Mouse (Mus musculus): ENCODE data around the gene Ccdc70. TPM values are rescaled to one million over a fixed set of nuclear protein-coding genes. Genes with fewer than 3 reads are reported as not detected.
"Not testable (repeated sequence)": the region's sequence is repeated elsewhere in the genome, so short reads cannot be mapped to it uniquely, and the experiment has no call there.

The Ccdc70 gene
- not detected in 2 replicates for polyA plus RNA-seq (2016; fragmentation: Nextera tagmentation; extraction: Ambion mirVana)

- no peaks in the 10 kb centered on the region for H3K9me3 ChIP-seq
- no peaks in the 10 kb centered on the region for H3K36me3 ChIP-seq
- no peaks in the 10 kb centered on the region for H3K27me3 ChIP-seq
- no peak within 1 kb of the TSS for H3K4me2 ChIP-seq
- H3K9ac ChIP-seq (replicated peaks), result no peak within 1 kb of the TSS
- no peak for ATAC-seq (ENCODE audit: insufficient number of reproducible peaks, insufficient read depth, low FRiP score, low TSS enrichment, low read depth)
- H3K4me3 ChIP-seq (replicated peaks), result no peak within 1 kb of the TSS
- H3K27ac ChIP-seq, result no peak within 1 kb of the TSS
- WGBS, result 94% methylated on average over 3 of the region's 3 CpGs
- no peaks in the 10 kb centered on the region for H3K4me1 ChIP-seq (replicated peaks)
Observed at GRCm38 (mm10) chr8:21969475-21969874, at the start of gene Ccdc70. TSS of gene Ccdc70 (plus strand) at chr8:21969775.

DNA sequence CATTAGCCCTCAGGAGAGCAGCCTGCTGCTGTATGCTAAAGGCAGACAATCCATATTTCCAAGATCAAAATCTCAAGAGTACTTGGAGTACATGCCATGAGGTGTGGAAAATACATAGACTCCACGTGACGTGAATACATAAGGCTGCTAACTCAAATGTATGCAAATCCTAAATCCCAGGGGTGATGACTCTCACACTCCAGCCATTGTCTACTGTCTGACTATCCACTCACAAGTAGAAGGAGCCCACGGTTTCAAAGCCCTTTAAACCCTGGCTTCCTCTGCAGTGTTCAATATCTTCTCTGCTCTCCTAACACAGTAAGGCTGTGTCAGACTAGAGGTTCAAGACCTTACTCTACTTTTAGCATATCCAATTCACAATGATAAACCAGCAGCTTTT is 38.8 kb upstream of the Ccdc70 start:
- H3K36me3 ChIP-seq; H3K9ac ChIP-seq (replicated peaks); H3K4me3 ChIP-seq (replicated peaks); ATAC-seq (ENCODE audit: insufficient number of reproducible peaks, insufficient read depth, low FRiP score, low TSS enrichment, low read depth); H3K4me2 ChIP-seq; H3K4me1 ChIP-seq (replicated peaks); H3K27ac ChIP-seq; H3K27me3 ChIP-seq; H3K9me3 ChIP-seq: not testable (repeated sequence)
- WGBS, result 83% methylated on average over 3 of the region's 3 CpGs

GRCm38 (mm10) chr8:21932610-21933009 is 37.0 kb upstream of the Ccdc70 start, which contains the start of gene Defb15:
TSS of gene Defb15 (minus strand) at chr8:21932710.
- Histone ChIP-seq H3K4me2 (no peak within 1 kb of the TSS), H3K27me3 (no peaks in the 10 kb centered on the region), H3K9ac (replicated peaks) (no peak within 1 kb of the TSS), H3K4me3 (replicated peaks) (no peak within 1 kb of the TSS), H3K36me3 (no peaks in the 10 kb centered on the region), H3K4me1 (replicated peaks) (no peaks in the 10 kb centered on the region), H3K27ac (no peak within 1 kb of the TSS), H3K9me3 (no peaks in the 10 kb centered on the region)
- no peak for ATAC-seq (ENCODE audit: insufficient number of reproducible peaks, insufficient read depth, low FRiP score, low TSS enrichment, low read depth)
- WGBS, result 92% methylated on average over 6 of the region's 6 CpGs

DNA sequence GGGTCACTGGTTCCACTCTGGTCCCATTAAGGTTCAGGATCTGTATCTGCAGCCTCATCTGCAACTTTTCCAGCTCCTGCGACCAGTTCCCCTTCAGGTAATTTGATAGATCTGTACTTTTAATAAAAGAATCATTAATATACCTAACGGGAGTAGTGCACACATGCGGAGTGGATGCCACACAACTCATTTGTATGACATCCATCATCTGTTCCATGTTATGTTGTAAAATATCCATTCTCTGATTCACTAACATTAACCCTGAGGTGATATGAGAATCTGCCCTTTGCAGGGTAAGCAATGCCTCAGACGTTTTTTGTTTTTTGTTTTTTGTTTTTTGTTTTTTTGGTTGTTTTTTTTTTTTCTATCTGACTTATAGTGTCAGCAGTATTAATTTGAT is 31.5 kb upstream of the Ccdc70 start, which contains the start of gene Defb35:
Gene Defb35, plus strand, starts transcription at position 301 of the 400 bp plus-strand sequence.
- 85% methylated on average over 4 of the region's 4 CpGs for WGBS
- not testable (repeated sequence) for H3K27me3 ChIP-seq; H3K4me3 ChIP-seq (replicated peaks); H3K9ac ChIP-seq (replicated peaks); ATAC-seq (ENCODE audit: insufficient number of reproducible peaks, insufficient read depth, low FRiP score, low TSS enrichment, low read depth); H3K27ac ChIP-seq; H3K4me1 ChIP-seq (replicated peaks); H3K9me3 ChIP-seq; H3K36me3 ChIP-seq; H3K4me2 ChIP-seq

GRCm38 (mm10) chr8:21946462-21946861 is 23.1 kb upstream of the Ccdc70 start, which contains the start of gene Defb13:
TSS of gene Defb13 (plus strand) at chr8:21946762.
- no peaks in the 10 kb centered on the region for H3K27me3 ChIP-seq
- WGBS, result 83% methylated on average over 6 of the region's 6 CpGs
- H3K9me3 ChIP-seq, result no peaks in the 10 kb centered on the region
- ATAC-seq (ENCODE audit: insufficient number of reproducible peaks, insufficient read depth, low FRiP score, low TSS enrichment, low read depth), result no peak
- H3K9ac ChIP-seq (replicated peaks), result no peak within 1 kb of the TSS
- no peak within 1 kb of the TSS for H3K27ac ChIP-seq
- H3K4me2 ChIP-seq, result no peak within 1 kb of the TSS
- H3K36me3 ChIP-seq, result no peaks in the 10 kb centered on the region
- H3K4me1 ChIP-seq (replicated peaks), result no peaks in the 10 kb centered on the region
- no peak within 1 kb of the TSS for H3K4me3 ChIP-seq (replicated peaks)

DNA sequence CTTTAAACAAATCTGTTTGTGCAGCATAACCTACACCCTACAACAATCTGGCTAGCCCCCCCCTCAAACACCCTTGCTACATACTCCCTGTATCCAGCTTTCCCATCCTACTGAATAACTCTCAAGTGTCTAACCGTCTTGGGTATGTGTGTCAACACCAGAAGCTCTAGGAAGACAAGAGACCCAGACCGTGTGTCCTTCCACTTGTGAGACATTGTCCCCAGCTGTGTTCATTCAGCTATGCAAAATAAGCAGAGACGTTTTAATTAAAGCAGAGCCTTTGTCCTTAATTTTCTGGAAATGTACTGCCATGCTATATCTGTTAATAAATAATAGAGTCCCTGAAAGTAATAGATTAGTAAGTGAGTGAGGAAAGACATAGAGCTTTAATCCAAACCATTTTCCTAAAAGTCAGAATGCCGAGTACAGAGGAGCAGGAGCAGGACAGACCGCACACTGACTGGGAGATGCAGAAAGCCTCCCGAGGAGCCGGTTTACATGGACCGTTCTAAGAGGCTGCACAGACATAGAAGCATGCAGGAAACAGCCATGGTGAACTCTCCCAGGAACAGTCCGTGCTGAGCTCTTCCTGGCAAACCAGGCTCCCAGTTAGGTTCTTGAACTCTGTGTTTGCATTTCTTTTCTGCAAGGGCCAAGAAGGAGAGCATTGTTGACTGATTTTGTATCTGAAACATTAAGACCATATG is 22.1 kb upstream of the Ccdc70 start:
- Histone ChIP-seq H3K4me3 (replicated peaks) (no peak overlapping the region), H3K9me3 (no peaks in the 10 kb centered on the region), H3K4me2 (no peak overlapping the region), H3K36me3 (no peaks in the 10 kb centered on the region), H3K4me1 (replicated peaks) (no peaks in the 10 kb centered on the region), H3K27ac (no peak overlapping the region), H3K27me3 (no peaks in the 10 kb centered on the region), H3K9ac (replicated peaks) (no peak overlapping the region)
- WGBS, result 82% methylated on average over 9 of the region's 9 CpGs
- no peak for ATAC-seq (ENCODE audit: insufficient number of reproducible peaks, insufficient read depth, low FRiP score, low TSS enrichment, low read depth)

GRCm38 (mm10) chr8:21955321-21955720 is 14.3 kb upstream of the Ccdc70 start:
- no peaks in the 10 kb centered on the region for H3K9me3 ChIP-seq
- 7% methylated on average over 9 of the region's 9 CpGs for WGBS
- no peak for ATAC-seq (ENCODE audit: insufficient number of reproducible peaks, insufficient read depth, low FRiP score, low TSS enrichment, low read depth)

GRCm38 (mm10) chr8:21956336-21956735 is 13.2 kb upstream of the Ccdc70 start:
- Histone ChIP-seq H3K4me1 (replicated peaks) (no peaks in the 10 kb centered on the region), H3K36me3 (no peaks in the 10 kb centered on the region), H3K4me3 (replicated peaks) (no peak overlapping the region), H3K4me2 (no peak overlapping the region), H3K27ac (no peak overlapping the region), H3K9me3 (no peaks in the 10 kb centered on the region), H3K9ac (replicated peaks) (no peak overlapping the region), H3K27me3 (no peaks in the 10 kb centered on the region)
- WGBS, result 85% methylated on average over 3 of the region's 3 CpGs
- no peak for ATAC-seq (ENCODE audit: insufficient number of reproducible peaks, insufficient read depth, low FRiP score, low TSS enrichment, low read depth)

More at GRCm38 (mm10) chr8:21955321-21955720, 14.3 kb upstream of the Ccdc70 start:
- Histone ChIP-seq H3K36me3 (no peaks in the 10 kb centered on the region), H3K4me2 (no peak overlapping the region), H3K4me3 (replicated peaks) (no peak overlapping the region), H3K27me3 (no peaks in the 10 kb centered on the region), H3K27ac (no peak overlapping the region), H3K4me1 (replicated peaks) (no peaks in the 10 kb centered on the region), H3K9ac (replicated peaks) (no peak overlapping the region)

- Histone ChIP-seq H3K9ac (replicated peaks) (no peak within 1 kb of the TSS), H3K9me3 (no peaks in the 10 kb centered on the region), H3K4me3 (replicated peaks) (no peak within 1 kb of the TSS), H3K27ac (no peak within 1 kb of the TSS), H3K36me3 (no peaks in the 10 kb centered on the region), H3K27me3 (no peaks in the 10 kb centered on the region), H3K4me2 (no peak within 1 kb of the TSS), H3K4me1 (replicated peaks) (no peaks in the 10 kb centered on the region)
- WGBS, result 86% methylated on average over 2 of the region's 2 CpGs
- no peak for ATAC-seq (ENCODE audit: insufficient number of reproducible peaks, insufficient read depth, low FRiP score, low TSS enrichment, low read depth)
Observed at GRCm38 (mm10) chr8:21958414-21958813, 11.2 kb upstream of the Ccdc70 start, which contains the start of gene Fam90a1a. TSS of gene Fam90a1a (plus strand) at chr8:21958714.

DNA sequence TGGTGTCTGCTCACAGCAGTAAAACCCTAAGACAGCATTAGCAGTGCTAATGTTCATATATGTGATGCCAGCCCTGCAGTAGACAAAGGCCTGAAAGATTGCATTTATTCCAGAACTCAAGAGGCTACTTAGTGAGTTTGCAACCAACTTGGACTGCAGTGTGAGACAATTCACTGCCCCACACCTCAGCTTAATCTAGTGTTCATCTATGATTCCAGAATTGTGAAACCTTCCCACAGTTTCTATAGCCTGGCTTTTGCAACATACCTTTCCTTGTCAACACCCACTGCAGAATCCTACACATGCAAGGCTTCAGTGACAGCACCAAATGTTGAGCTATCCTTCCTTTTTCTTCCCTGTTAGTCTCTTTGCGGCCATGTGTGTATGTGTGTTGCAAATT is 2.9 kb upstream of the Ccdc70 start:
- Histone ChIP-seq H3K27me3 (no peaks in the 10 kb centered on the region), H3K9ac (replicated peaks) (no peak overlapping the region), H3K4me1 (replicated peaks) (no peaks in the 10 kb centered on the region), H3K4me3 (replicated peaks) (no peak overlapping the region), H3K36me3 (no peaks in the 10 kb centered on the region), H3K4me2 (no peak overlapping the region), H3K27ac (no peak overlapping the region), H3K9me3 (no peaks in the 10 kb centered on the region)
- no peak for ATAC-seq (ENCODE audit: insufficient number of reproducible peaks, insufficient read depth, low FRiP score, low TSS enrichment, low read depth)
- 74% methylated on average over 1 of the region's 1 CpGs for WGBS

GRCm38 (mm10) chr8:21978193-21978592 is 8.6 kb downstream of the Ccdc70 start:
- Histone ChIP-seq H3K4me1 (replicated peaks) (no peaks in the 10 kb centered on the region), H3K9me3 (no peaks in the 10 kb centered on the region), H3K27me3 (no peaks in the 10 kb centered on the region), H3K4me2 (no peak overlapping the region), H3K9ac (replicated peaks) (no peak overlapping the region), H3K4me3 (replicated peaks) (no peak overlapping the region), H3K27ac (no peak overlapping the region), H3K36me3 (no peaks in the 10 kb centered on the region)
- ATAC-seq (ENCODE audit: insufficient number of reproducible peaks, insufficient read depth, low FRiP score, low TSS enrichment, low read depth), result no peak
- 56% methylated on average over 4 of the region's 4 CpGs for WGBS

Data from limb, embryonic 12.5 days (tissue).